Mouse (Mus musculus) right cerebral cortex, postnatal 36 days (tissue): Measurements from ENCODE around the gene Pck2.

Experiments
- DNase-seq, 2 experiments: peaks; one replicate each; pipeline ENCODE4 v3.0.0; 2022; ENCODE audit warnings: low spot score in 2 of 2, mixed read lengths in 1 of 2

The Pck2 gene

DNA sequence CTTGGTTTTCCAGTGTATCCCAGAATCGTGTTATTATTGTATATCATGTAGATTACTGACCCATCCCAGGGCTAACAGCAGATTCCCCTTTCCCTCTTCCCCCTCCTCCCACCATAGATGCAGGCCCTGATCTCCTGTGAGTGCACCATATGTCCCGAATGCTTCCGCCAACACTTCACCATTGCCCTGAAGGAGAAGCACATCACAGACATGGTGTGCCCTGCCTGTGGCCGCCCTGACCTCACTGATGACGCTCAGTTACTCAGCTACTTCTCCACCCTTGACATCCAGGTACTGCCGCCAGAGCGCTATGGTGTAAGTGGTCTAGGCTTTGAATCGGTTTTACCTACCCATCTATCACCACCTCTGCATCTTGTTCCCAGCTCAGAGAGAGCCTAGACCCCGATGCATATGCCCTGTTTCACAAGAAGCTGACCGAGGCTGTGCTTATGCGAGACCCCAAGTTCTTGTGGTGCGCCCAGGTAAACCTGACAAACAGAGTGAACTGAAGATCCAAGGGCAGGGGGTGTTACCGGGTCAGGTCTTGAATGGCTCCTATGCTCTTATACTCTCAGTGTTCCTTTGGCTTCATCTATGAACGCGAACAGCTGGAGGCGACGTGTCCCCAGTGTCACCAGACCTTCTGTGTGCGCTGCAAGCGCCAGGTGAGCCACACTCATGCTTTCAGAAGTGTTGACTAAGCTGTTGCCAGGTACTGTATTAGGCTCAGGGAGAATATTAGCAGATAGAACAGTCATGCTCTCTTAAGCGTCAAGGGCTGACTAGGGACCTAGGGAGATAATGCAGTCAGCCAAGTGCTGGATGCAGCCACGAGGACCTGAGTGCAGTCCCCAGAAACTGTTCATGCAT is 58.7 kb downstream of the Pck2 start:
- no peak for DNase-seq
